9 mouse cellular contexts compared by ENCODE assay signal in the genomic region with DNA sequence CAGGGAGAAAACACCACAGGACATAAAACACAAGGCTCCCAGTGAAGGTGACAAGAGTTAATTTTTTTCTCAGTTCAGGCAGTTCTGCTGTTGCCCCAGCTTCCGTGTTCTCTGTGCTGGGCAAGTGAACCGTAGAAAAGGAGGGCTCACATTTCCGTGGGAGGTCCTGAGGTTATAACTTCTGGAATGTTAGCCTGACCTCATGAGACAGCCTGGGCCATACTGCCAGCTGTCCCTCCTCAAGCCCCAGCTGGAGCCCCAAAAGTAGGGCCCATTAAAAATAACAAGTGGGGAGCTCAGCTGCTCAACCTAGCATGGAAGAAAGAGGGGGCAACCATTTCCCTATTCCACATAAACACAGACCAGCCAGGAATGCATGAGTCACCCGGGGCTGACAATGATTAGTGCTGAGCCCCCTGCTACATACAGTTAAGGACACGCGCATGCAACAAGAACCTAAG. TPM values are rescaled to one million over a fixed set of nuclear protein-coding genes. Genes with fewer than 3 reads are reported as not detected.
A peak's percentile ranks its signal among the peaks of the same experiment; 100 is the strongest.
DNase-seq lines count a peak whose midpoint lies in the region; ATAC-seq lines count a peak whose summit lies in the region.
"Had no signal": no experiment of that assay in that cellular context is flagged by ENCODE, and none has a peak within 500 bp of the region (broad histone marks: within the 10 kb centered on the region; RNA-seq: fewer than 3 reads in every experiment).

No protein-coding gene starts in this region.

- H3K36me3 ChIP-seq in forebrain, embryonic 12.5 days (replicated peaks): no peaks in the 10 kb centered on the region
- H3K36me3 ChIP-seq in forebrain, embryonic 15.5 days: no peaks in the 10 kb centered on the region
- H3K36me3 ChIP-seq: liver, embryonic 15.5 days had no signal

- peak; percentile 68 for DNase-seq in forelimb bud, embryonic 11.5 days (ENCODE audit: low read depth, low spot score)
- peak; percentile 86 for DNase-seq in kidney, adult 9 months
- DNase-seq in neural tube, embryonic 10.5 days (ENCODE audit: extremely low spot score, low spot score): peak; percentile 48
- DNase-seq in left cerebral cortex, adult 9 months (ENCODE audit: low spot score in 2 of 2): no peak
- no peak for DNase-seq in testis, postnatal 10 days (ENCODE audit: low spot score)
- DNase-seq in frontal cortex, postnatal 36 days (ENCODE audit: low spot score in 2 of 2): no peak

- peak overlapping the region; percentile 31; the same call in 1 of the 2 replicates for H3K27ac ChIP-seq in forebrain, embryonic 12.5 days
- H3K27ac ChIP-seq in forebrain, embryonic 15.5 days (replicated peaks): no peak overlapping the region
- H3K27ac ChIP-seq: liver, embryonic 15.5 days had no signal

- H3K4me2 ChIP-seq in forebrain, embryonic 12.5 days: no peak overlapping the region
- no peak overlapping the region for H3K4me2 ChIP-seq in forebrain, embryonic 15.5 days (replicated peaks)
- H3K4me2 ChIP-seq: liver, embryonic 15.5 days had no signal

- no peaks in the 10 kb centered on the region for H3K9me3 ChIP-seq in forebrain, embryonic 12.5 days
- H3K9me3 ChIP-seq in forebrain, embryonic 15.5 days: no peaks in the 10 kb centered on the region
- H3K9me3 ChIP-seq: liver, embryonic 15.5 days had no signal

- no peaks in the 10 kb centered on the region for H3K27me3 ChIP-seq in forebrain, embryonic 12.5 days
- H3K27me3 ChIP-seq in forebrain, embryonic 15.5 days: no peaks in the 10 kb centered on the region
- H3K27me3 ChIP-seq: liver, embryonic 15.5 days had no signal

- 45% methylated on average over 6 of the region's 6 CpGs for WGBS in forebrain, embryonic 12.5 days
- 50% methylated on average over 6 of the region's 6 CpGs for WGBS in forebrain, embryonic 15.5 days

- no peak overlapping the region for H3K4me3 ChIP-seq in forebrain, embryonic 12.5 days (replicated peaks)
- no peak overlapping the region for H3K4me3 ChIP-seq in forebrain, embryonic 15.5 days
- H3K4me3 ChIP-seq: liver, embryonic 15.5 days had no signal

- no peak overlapping the region for H3K9ac ChIP-seq in forebrain, embryonic 12.5 days
- no peak overlapping the region for H3K9ac ChIP-seq in forebrain, embryonic 15.5 days (replicated peaks)
- H3K9ac ChIP-seq: liver, embryonic 15.5 days had no signal

- ATAC-seq in forebrain, embryonic 12.5 days (ENCODE audit: low FRiP score): no peak
- ATAC-seq in forebrain, embryonic 15.5 days (replicated peaks): no peak

- H3K4me1 ChIP-seq in forebrain, embryonic 12.5 days: peaks cover 10% of the 10 kb centered on the region; the same call in 1 of the 2 replicates
- no peaks in the 10 kb centered on the region for H3K4me1 ChIP-seq in forebrain, embryonic 15.5 days

RNA-seq across cellular contexts. Expression of a gene that starts 28.8 kb away (rescaled TPM):
- polyA plus RNA-seq in forebrain, embryonic 12.5 days (2016; fragmentation: Nextera tagmentation; extraction: Ambion mirVana): 6.7 and 6.9 TPM in 2 replicates
- polyA plus RNA-seq in forebrain, embryonic 15.5 days (2015; fragmentation: Nextera tagmentation; extraction: Ambion mirVana): 3.1 and 3.5 TPM in 2 replicates

Comparison
In these comparisons a context has a peak if more than half of its experiments do, and no peak if none do; other contexts are left out.
1. DNase-seq: peak in forelimb bud, embryonic 11.5 days (single experiment), kidney, adult 9 months (single experiment) and neural tube, embryonic 10.5 days (single experiment); none in left cerebral cortex, adult 9 months (0 of 2), testis, postnatal 10 days (single experiment) and frontal cortex, postnatal 36 days (0 of 2).